Mouse (Mus musculus) spleen, adult 12 weeks (tissue): ENCODE data around the gene Nrxn1.

Source experiments
- DNase-seq: peaks from one replicate; pipeline ENCODE4 v3.0.0; 2022; ENCODE audit warnings: low spot score

Nrxn1 gene

GRCm38 (mm10) chr17:90962904-90963531, 129.9 kb downstream of the Nrxn1 start:
- no peak for DNase-seq

GRCm38 (mm10) chr17:90955221-90955620, 137.7 kb downstream of the Nrxn1 start:
- DNase-seq, result no peak

GRCm38 (mm10) chr17:90934929-90935328, 157.9 kb downstream of the Nrxn1 start:
- no peak for DNase-seq

GRCm38 (mm10) chr17:90913320-90913719, 179.6 kb downstream of the Nrxn1 start:
- DNase-seq, result no peak

GRCm38 (mm10) chr17:90912746-90913145, 180.1 kb downstream of the Nrxn1 start:
- DNase-seq, result no peak

GRCm38 (mm10) chr17:90912341-90912740, 180.5 kb downstream of the Nrxn1 start:
- DNase-seq, result no peak

GRCm38 (mm10) chr17:90906118-90907093, 186.5 kb downstream of the Nrxn1 start:
- DNase-seq, result no peak

GRCm38 (mm10) chr17:90905143-90905542, 187.7 kb downstream of the Nrxn1 start:
- DNase-seq, result no peak

- DNase-seq, result no peak
Measured at GRCm38 (mm10) chr17:90892327-90893259, 200.3 kb downstream of the Nrxn1 start.

GRCm38 (mm10) chr17:90891711-90892110, 201.2 kb downstream of the Nrxn1 start:
- DNase-seq, result no peak

- no peak for DNase-seq
Measured at GRCm38 (mm10) chr17:90857225-90857624, 235.6 kb downstream of the Nrxn1 start.

- DNase-seq, result no peak
Measured at GRCm38 (mm10) chr17:90843876-90844275, 249.0 kb downstream of the Nrxn1 start.

- no peak for DNase-seq
Measured at GRCm38 (mm10) chr17:90843072-90843611, 249.7 kb downstream of the Nrxn1 start.

GRCm38 (mm10) chr17:90837022-90837414, 255.9 kb downstream of the Nrxn1 start:
- no peak for DNase-seq

- no peak for DNase-seq
Measured at GRCm38 (mm10) chr17:90836154-90837021, 256.5 kb downstream of the Nrxn1 start.

GRCm38 (mm10) chr17:90818340-90818739, 274.5 kb downstream of the Nrxn1 start:
- no peak for DNase-seq

GRCm38 (mm10) chr17:90817898-90818297, 275.0 kb downstream of the Nrxn1 start:
- no peak for DNase-seq

- no peak for DNase-seq
Measured at GRCm38 (mm10) chr17:90815306-90815705, 277.6 kb downstream of the Nrxn1 start.

GRCm38 (mm10) chr17:90813760-90814159, 279.1 kb downstream of the Nrxn1 start:
- no peak for DNase-seq

GRCm38 (mm10) chr17:90812485-90812884, 280.4 kb downstream of the Nrxn1 start:
- no peak for DNase-seq
